Mouse (Mus musculus) brain, embryonic 14.5 days (tissue): ENCODE data around the gene Cep170.

Source experiments
- CTCF ChIP-seq: fragments of 200-500 bp; IDR thresholded peaks from 2 replicates; pipeline ENCODE4 v1.5.1; 2012; ENCODE audit warnings: inconsistent platforms, mild to moderate bottlenecking, moderate library complexity, borderline replicate concordance; ENCODE audit not compliant: insufficient read depth, insufficient read length; ENCODE audit errors: extremely low read depth
- POLR2A ChIP-seq: fragments of 200-500 bp; IDR thresholded peaks from 2 replicates; pipeline ENCODE4 v1.6.1; 2012; ENCODE audit warnings: mild to moderate bottlenecking, inconsistent platforms, borderline replicate concordance; ENCODE audit not compliant: poor library complexity, insufficient read depth, insufficient read length, severe bottlenecking; ENCODE audit errors: extremely low read depth

- TF ChIP-seq CTCF, result no peak
- TF ChIP-seq POLR2A, result no peak
Measured at GRCm38 (mm10) chr1:176774533-176774932, 39.3 kb downstream of the Cep170 start.
